Mouse (Mus musculus): Measurements from ENCODE around the gene Thada. TPM values are rescaled to one million over a fixed set of nuclear protein-coding genes. Genes with fewer than 3 reads are reported as not detected.

The Thada gene
- polyA plus RNA-seq, 1 experiment from 2014 or later = 7.8 TPM

- H3K9me3 ChIP-seq (replicated peaks) = no peaks in the 10 kb centered on the region
- peaks cover 24% of the 10 kb centered on the region for H3K36me3 ChIP-seq
- H3K4me2 ChIP-seq = no peak overlapping the region
- no peak overlapping the region for H3K4me3 ChIP-seq
- 80% methylated on average over 3 of the region's 3 CpGs for WGBS (ENCODE audit: insufficient replicate concordance)
- no peak overlapping the region; the same call in 1 of the 2 replicates for H3K9ac ChIP-seq
- peaks cover 32% of the 10 kb centered on the region for H3K4me1 ChIP-seq
- no peak overlapping the region for H3K27ac ChIP-seq
- no peaks in the 10 kb centered on the region for H3K27me3 ChIP-seq (replicated peaks)
- no peak for ATAC-seq
Observed at GRCm38 (mm10) chr17:84352790-84353154, 113.2 kb downstream of the Thada start.

DNA sequence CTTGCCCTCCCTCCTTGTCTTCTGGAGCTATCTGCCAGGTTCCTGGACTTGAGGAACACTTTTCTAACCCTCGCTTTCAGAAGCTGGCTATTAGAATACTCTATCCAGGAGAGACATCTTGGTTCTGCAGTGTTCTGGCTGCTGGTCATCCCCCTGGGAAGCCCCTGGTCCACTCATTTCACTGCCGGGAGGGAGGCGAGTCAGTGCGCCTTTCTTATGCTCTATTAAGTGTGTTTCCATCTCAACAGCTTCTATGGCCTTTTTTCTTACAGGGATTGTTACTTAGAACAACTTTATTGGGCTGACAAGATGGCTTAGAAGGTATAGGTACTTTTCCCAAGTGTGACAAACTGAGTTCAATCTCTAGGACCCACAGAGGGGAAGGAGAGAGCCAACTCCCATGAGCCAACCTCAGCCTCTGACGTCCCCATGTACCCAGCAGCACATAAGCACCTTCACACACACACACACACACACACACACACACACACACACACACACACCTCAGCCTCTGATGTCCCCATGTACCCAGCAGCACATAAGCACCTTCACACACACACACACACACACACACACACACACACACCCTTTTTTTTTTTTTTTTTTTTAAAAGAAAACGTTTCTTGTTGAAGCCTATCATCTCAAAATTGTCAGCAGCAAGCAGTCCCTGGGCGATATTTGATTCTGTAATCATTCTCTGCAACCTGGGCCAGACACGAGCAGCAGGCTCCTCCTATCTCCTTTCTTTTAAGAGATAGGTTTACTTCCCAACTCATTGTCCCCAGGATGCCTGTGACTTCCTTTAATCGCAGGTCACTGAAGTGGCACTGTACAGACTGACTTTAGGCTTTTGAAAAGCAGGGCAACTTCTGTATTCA is 113.9 kb downstream of the Thada start:
- ATAC-seq = peak; percentile 84
- H3K4me1 ChIP-seq = peaks cover 32% of the 10 kb centered on the region
- H3K4me3 ChIP-seq = no peak overlapping the region
- H3K27ac ChIP-seq = peak overlapping the region; percentile 64
- no peaks in the 10 kb centered on the region for H3K27me3 ChIP-seq (replicated peaks)
- H3K9ac ChIP-seq = no peak overlapping the region; the same call in 1 of the 2 replicates
- peak overlapping the region; percentile 24; the same call in 1 of the 2 replicates for H3K4me2 ChIP-seq
- peaks cover 23% of the 10 kb centered on the region for H3K36me3 ChIP-seq
- H3K9me3 ChIP-seq (replicated peaks) = no peaks in the 10 kb centered on the region
- WGBS (ENCODE audit: insufficient replicate concordance) = 48% methylated on average over 9 of the region's 9 CpGs

DNA sequence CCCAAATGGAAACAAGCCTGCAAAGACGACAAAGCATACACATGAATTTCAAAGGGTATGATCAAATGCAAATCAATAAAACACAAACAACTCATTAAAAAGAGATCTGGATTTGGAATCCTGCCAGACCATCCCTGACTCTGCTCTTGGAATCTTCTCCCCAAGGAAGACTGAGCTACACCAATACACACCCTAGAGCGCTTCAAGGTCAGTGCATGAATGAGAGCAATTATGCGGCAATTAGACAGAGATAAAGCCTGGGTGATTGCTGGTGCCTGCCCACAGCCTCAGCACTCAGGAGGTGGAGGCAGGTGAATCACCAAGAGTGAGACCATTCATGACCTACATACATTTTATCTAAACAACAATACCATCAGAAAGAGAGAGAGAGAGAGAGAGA is 114.7 kb downstream of the Thada start:
- WGBS (ENCODE audit: insufficient replicate concordance) = 66% methylated on average over 3 of the region's 3 CpGs
- no peak for ATAC-seq
- no peak overlapping the region for H3K9ac ChIP-seq
- H3K4me1 ChIP-seq = peaks cover 32% of the 10 kb centered on the region
- H3K27me3 ChIP-seq (replicated peaks) = no peaks in the 10 kb centered on the region
- H3K27ac ChIP-seq = no peak overlapping the region; the same call in 1 of the 2 replicates
- H3K36me3 ChIP-seq = peaks cover 31% of the 10 kb centered on the region
- no peak overlapping the region for H3K4me3 ChIP-seq
- no peak overlapping the region for H3K4me2 ChIP-seq
- no peaks in the 10 kb centered on the region for H3K9me3 ChIP-seq (replicated peaks)

DNA sequence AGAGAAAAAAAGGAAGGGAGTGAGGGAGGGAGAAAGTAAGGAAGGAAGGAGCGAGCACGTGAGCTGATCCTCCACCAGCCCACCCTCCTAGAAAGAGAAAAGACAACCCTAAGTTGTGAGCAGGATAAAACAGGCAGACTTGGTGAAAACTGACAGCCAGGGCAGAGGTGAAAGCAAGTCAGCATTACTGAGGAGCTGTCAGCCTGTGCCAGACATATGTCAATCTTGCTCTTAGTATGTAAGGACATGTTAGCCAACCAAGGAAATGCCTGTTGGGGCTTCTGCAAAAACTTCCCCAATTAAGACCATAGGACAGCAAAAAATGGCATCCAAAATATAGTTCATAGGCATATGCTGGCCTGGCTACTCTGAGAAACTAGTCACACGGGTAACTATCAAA is 117.1 kb downstream of the Thada start:
- no peak for ATAC-seq
- WGBS (ENCODE audit: insufficient replicate concordance) = 79% methylated on average over 3 of the region's 3 CpGs

DNA sequence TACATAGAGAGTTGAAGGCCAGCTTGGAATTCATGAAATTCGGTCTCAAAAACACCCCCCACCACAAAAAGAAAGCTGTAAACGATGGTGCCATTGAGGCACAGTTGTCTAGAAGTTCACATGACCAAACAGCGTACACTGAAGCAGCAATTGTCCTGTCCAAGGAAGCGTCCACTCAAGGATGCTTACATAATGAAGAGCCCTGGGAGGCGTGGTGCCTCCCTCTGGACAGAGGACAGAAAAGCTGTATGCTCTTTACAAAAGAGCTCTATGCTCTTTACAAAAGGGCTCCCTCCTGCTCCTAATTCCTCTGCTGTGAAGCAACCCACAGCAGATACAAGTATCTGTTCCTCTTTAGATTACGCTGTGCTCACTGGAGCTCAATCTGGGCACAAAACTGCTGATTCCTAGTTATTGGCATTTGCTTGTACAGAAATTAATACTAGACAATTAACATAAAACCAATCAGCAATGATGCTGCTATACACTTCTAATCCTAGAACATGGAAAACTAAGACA is 123.6 kb downstream of the Thada start:
- no peaks in the 10 kb centered on the region for H3K27me3 ChIP-seq (replicated peaks)
- H3K36me3 ChIP-seq = peaks cover 25% of the 10 kb centered on the region
- ATAC-seq = no peak
- H3K27ac ChIP-seq = no peak overlapping the region
- no peaks in the 10 kb centered on the region for H3K9me3 ChIP-seq (replicated peaks)
- H3K4me1 ChIP-seq = no peaks in the 10 kb centered on the region
- 80% methylated on average over 6 of the region's 6 CpGs for WGBS (ENCODE audit: insufficient replicate concordance)
- H3K4me2 ChIP-seq = no peak overlapping the region
- H3K9ac ChIP-seq = no peak overlapping the region
- no peak overlapping the region for H3K4me3 ChIP-seq

More for the DNA sequence above, 117.1 kb downstream of the Thada start:
- Histone ChIP-seq H3K4me3 (no peak overlapping the region), H3K36me3 (peaks cover 32% of the 10 kb centered on the region), H3K27ac (no peak overlapping the region), H3K27me3 (replicated peaks) (no peaks in the 10 kb centered on the region), H3K4me2 (no peak overlapping the region), H3K9ac (no peak overlapping the region), H3K9me3 (replicated peaks) (no peaks in the 10 kb centered on the region), H3K4me1 (peaks cover 32% of the 10 kb centered on the region)

- ATAC-seq = no peak
- Histone ChIP-seq H3K4me2 (no peak overlapping the region), H3K9me3 (replicated peaks) (no peaks in the 10 kb centered on the region)
Observed at GRCm38 (mm10) chr17:84341686-84342085, 124.3 kb downstream of the Thada start.

GRCm38 (mm10) chr17:84340574-84340973 is 125.4 kb downstream of the Thada start:
- Histone ChIP-seq H3K4me2 (no peak overlapping the region), H3K27ac (no peak overlapping the region), H3K36me3 (peaks cover 20% of the 10 kb centered on the region), H3K9ac (no peak overlapping the region), H3K4me3 (no peak overlapping the region), H3K9me3 (replicated peaks) (no peaks in the 10 kb centered on the region), H3K27me3 (replicated peaks) (no peaks in the 10 kb centered on the region), H3K4me1 (no peaks in the 10 kb centered on the region)
- ATAC-seq = no peak
- WGBS (ENCODE audit: insufficient replicate concordance) = 85% methylated on average over 3 of the region's 3 CpGs

More at GRCm38 (mm10) chr17:84341686-84342085, 124.3 kb downstream of the Thada start:
- no peaks in the 10 kb centered on the region for H3K4me1 ChIP-seq
- H3K27me3 ChIP-seq (replicated peaks) = no peaks in the 10 kb centered on the region
- no peak overlapping the region for H3K9ac ChIP-seq
- H3K27ac ChIP-seq = no peak overlapping the region
- H3K4me3 ChIP-seq = no peak overlapping the region
- WGBS (ENCODE audit: insufficient replicate concordance) = 66% methylated on average over 2 of the region's 2 CpGs
- H3K36me3 ChIP-seq = peaks cover 21% of the 10 kb centered on the region

GRCm38 (mm10) chr17:84335996-84336395 is 130.0 kb downstream of the Thada start:
- Histone ChIP-seq H3K4me2 (no peak overlapping the region), H3K4me3 (no peak overlapping the region), H3K9me3 (replicated peaks) (no peaks in the 10 kb centered on the region), H3K27me3 (replicated peaks) (no peaks in the 10 kb centered on the region), H3K27ac (no peak overlapping the region), H3K9ac (no peak overlapping the region), H3K4me1 (no peaks in the 10 kb centered on the region), H3K36me3 (peaks cover 53% of the 10 kb centered on the region)
- ATAC-seq = no peak
- 65% methylated on average over 1 of the region's 1 CpGs for WGBS (ENCODE audit: insufficient replicate concordance)

DNA sequence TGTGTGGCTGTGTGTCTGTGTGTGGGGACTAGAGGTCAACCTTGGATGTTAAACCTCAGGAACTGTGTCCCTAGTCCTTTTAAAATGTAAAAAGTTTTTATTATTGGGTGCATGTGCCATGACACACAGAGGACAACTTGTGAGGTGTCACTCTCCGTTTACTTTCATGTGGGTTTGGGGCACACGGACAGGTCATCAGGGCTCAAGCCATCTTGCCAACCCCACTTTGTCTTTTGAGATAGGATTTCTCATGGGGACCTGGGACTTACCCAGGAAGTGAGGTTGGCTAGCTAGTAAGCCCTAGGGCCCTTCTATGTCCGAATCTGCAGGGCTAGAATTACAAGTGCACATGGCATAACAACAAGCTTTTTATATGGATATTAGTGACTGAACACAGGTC is 130.9 kb downstream of the Thada start:
- H3K36me3 ChIP-seq = peaks cover 50% of the 10 kb centered on the region
- H3K9me3 ChIP-seq (replicated peaks) = no peaks in the 10 kb centered on the region
- 72% methylated on average over 3 of the region's 3 CpGs for WGBS (ENCODE audit: insufficient replicate concordance)
- no peak overlapping the region for H3K9ac ChIP-seq
- no peak overlapping the region for H3K4me3 ChIP-seq
- ATAC-seq = no peak
- H3K27me3 ChIP-seq (replicated peaks) = no peaks in the 10 kb centered on the region
- H3K4me2 ChIP-seq = no peak overlapping the region
- no peak overlapping the region for H3K27ac ChIP-seq
- H3K4me1 ChIP-seq = no peaks in the 10 kb centered on the region

DNA sequence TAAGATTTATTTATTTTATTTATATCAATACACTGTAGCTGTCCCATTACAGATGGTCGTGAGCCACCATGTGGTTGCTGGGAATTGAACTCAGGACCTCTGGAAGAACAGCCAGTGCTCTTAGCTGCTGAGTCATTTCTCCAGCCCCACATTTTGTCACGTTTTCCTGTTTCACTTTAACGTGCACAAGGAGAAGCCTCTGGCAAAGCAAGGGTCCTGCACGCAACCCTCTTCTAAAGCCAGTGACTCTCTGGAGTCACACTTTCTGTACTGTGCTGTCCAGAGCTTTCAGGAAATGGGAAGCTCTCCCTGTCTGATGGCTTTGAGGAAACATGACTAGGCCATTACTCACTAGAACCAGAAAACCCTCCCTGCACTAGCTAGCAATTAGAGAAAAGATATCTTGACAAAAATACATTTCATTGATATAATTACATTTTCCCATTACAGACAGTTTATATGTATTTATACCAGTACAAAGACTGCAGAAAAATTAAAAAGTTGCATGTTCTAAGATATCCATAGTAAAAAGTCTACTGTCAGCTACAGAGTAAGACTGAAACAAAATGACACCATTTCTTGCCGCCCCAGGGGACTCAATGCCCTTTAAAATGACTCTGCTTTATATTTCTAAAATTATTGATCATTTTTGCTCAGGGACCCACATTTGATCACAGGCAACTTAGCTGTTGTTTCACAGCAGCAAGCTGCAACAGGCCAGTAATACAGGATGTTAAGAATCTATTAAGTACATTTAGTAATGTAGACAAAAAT is 131.6 kb downstream of the Thada start:
- Histone ChIP-seq H3K27me3 (replicated peaks) (no peaks in the 10 kb centered on the region), H3K27ac (no peak overlapping the region), H3K4me1 (no peaks in the 10 kb centered on the region), H3K36me3 (peaks cover 47% of the 10 kb centered on the region), H3K9ac (no peak overlapping the region), H3K4me3 (no peak overlapping the region), H3K9me3 (replicated peaks) (no peaks in the 10 kb centered on the region), H3K4me2 (no peak overlapping the region)
- 57% methylated on average over 5 of the region's 5 CpGs for WGBS (ENCODE audit: insufficient replicate concordance)
- ATAC-seq = no peak

- peaks cover 47% of the 10 kb centered on the region for H3K36me3 ChIP-seq
- no peak for ATAC-seq
- WGBS (ENCODE audit: insufficient replicate concordance) = 74% methylated on average over 5 of the region's 5 CpGs
Observed at GRCm38 (mm10) chr17:84332940-84333339, 133.1 kb downstream of the Thada start.

GRCm38 (mm10) chr17:84330986-84331385 is 135.0 kb downstream of the Thada start:
- 85% methylated on average over 8 of the region's 8 CpGs for WGBS (ENCODE audit: insufficient replicate concordance)
- ATAC-seq = no peak
- peaks cover 41% of the 10 kb centered on the region for H3K36me3 ChIP-seq
- no peak overlapping the region for H3K4me3 ChIP-seq
- H3K4me2 ChIP-seq = no peak overlapping the region
- H3K27me3 ChIP-seq (replicated peaks) = no peaks in the 10 kb centered on the region
- H3K9ac ChIP-seq = no peak overlapping the region
- peaks cover 23% of the 10 kb centered on the region for H3K4me1 ChIP-seq
- no peak overlapping the region for H3K27ac ChIP-seq
- no peaks in the 10 kb centered on the region for H3K9me3 ChIP-seq (replicated peaks)

More at GRCm38 (mm10) chr17:84332940-84333339, 133.1 kb downstream of the Thada start:
- H3K27ac ChIP-seq = no peak overlapping the region
- no peak overlapping the region for H3K4me2 ChIP-seq
- no peaks in the 10 kb centered on the region for H3K9me3 ChIP-seq (replicated peaks)
- peaks cover 8% of the 10 kb centered on the region for H3K4me1 ChIP-seq
- no peak overlapping the region for H3K4me3 ChIP-seq
- H3K9ac ChIP-seq = no peak overlapping the region
- H3K27me3 ChIP-seq (replicated peaks) = no peaks in the 10 kb centered on the region

All from liver, embryonic 12.5 days (tissue).